In the genomic region with DNA sequence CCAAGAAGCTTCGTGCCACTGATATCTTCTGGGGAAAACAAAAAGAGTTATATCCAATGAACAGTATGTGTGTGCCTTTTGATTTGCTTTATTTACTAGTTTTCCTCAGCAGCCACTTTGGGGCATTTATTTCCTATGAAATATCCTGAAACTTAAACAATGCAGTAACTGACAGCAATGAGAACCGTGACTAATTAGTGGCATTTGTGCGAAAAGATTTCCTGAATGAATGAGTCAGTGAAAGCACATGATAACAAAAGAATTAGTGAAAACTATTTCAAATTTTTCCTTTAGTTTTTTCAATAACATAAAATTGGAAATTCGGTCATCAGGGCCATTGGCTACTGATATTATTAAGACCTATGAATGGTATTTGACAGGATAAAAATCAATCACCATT, we compare ENCODE assay signal across 32 mouse cellular contexts.
"Had no signal": no experiment of that assay in that cellular context is flagged by ENCODE, and none has a peak within 500 bp of the region (broad histone marks: within the 10 kb centered on the region; RNA-seq: fewer than 3 reads in every experiment).

No protein-coding gene starts in this region.

- DNase-seq: left cerebral cortex, postnatal 4 days; liver; liver, embryonic 13.5 days; liver, postnatal 0 days; lung, adult 18-20 months; lung, adult 2 months; lung, embryonic 14.5 days; lung, postnatal 10 days; lung, postnatal 14 days; lung, postnatal 36 days; lung, postnatal 4 days; midbrain, embryonic 14.5 days had no signal

- H3K27ac ChIP-seq: limb, embryonic 10.5 days; limb, embryonic 12.5 days; limb, embryonic 13.5 days; limb, embryonic 15.5 days; liver, embryonic 12.5 days; liver, embryonic 13.5 days; liver, embryonic 14.5 days; liver, embryonic 15.5 days; lung, embryonic 15.5 days; macrophage; midbrain, embryonic 10.5 days; midbrain, embryonic 12.5 days; midbrain, embryonic 13.5 days; midbrain, embryonic 15.5 days; neural tube, embryonic 12.5 days had no signal

- H3K4me1 ChIP-seq: limb, embryonic 10.5 days; limb, embryonic 12.5 days; limb, embryonic 13.5 days; limb, embryonic 15.5 days; liver, embryonic 12.5 days; liver, embryonic 13.5 days; liver, embryonic 15.5 days; lung, embryonic 15.5 days; megakaryocyte, embryonic 14.5 days; midbrain, embryonic 12.5 days; midbrain, embryonic 15.5 days; neural tube, embryonic 12.5 days had no signal

- H3K27me3 ChIP-seq: limb, embryonic 12.5 days; limb, embryonic 13.5 days; limb, embryonic 15.5 days; liver, embryonic 12.5 days; liver, embryonic 13.5 days; liver, embryonic 15.5 days; lung, embryonic 15.5 days; megakaryocyte, embryonic 14.5 days; midbrain, embryonic 12.5 days; midbrain, embryonic 13.5 days; midbrain, embryonic 15.5 days; neural tube, embryonic 12.5 days had no signal

- H3K9ac ChIP-seq: limb, embryonic 12.5 days; limb, embryonic 13.5 days; limb, embryonic 15.5 days; liver, embryonic 12.5 days; liver, embryonic 13.5 days; liver, embryonic 14.5 days; liver, embryonic 15.5 days; liver, postnatal 0 days; lung, embryonic 14.5 days; lung, embryonic 15.5 days; midbrain, embryonic 12.5 days; midbrain, embryonic 13.5 days; midbrain, embryonic 15.5 days; neural tube, embryonic 12.5 days had no signal

- H3K4me2 ChIP-seq: limb, embryonic 12.5 days; limb, embryonic 13.5 days; limb, embryonic 15.5 days; liver, embryonic 11.5 days; liver, embryonic 12.5 days; liver, embryonic 13.5 days; liver, embryonic 15.5 days; lung, embryonic 14.5 days; lung, embryonic 15.5 days; midbrain, embryonic 11.5 days; midbrain, embryonic 12.5 days; midbrain, embryonic 13.5 days; midbrain, embryonic 15.5 days; neural tube, embryonic 12.5 days had no signal

- H3K36me3 ChIP-seq: limb, embryonic 10.5 days; limb, embryonic 12.5 days; limb, embryonic 13.5 days; limb, embryonic 15.5 days; liver, embryonic 12.5 days; liver, embryonic 13.5 days; liver, embryonic 15.5 days; lung, embryonic 15.5 days; midbrain, embryonic 10.5 days; midbrain, embryonic 12.5 days; midbrain, embryonic 13.5 days; midbrain, embryonic 15.5 days; neural tube, embryonic 12.5 days had no signal

- ATAC-seq: liver, embryonic 12.5 days; liver, postnatal 0 days; lung, postnatal 0 days; midbrain, embryonic 13.5 days; midbrain, embryonic 15.5 days; midbrain, embryonic 16.5 days had no signal

- H3K4me3 ChIP-seq: limb, embryonic 10.5 days; limb, embryonic 12.5 days; limb, embryonic 13.5 days; limb, embryonic 15.5 days; liver, embryonic 12.5 days; liver, embryonic 13.5 days; liver, embryonic 15.5 days; lung, embryonic 15.5 days; megakaryocyte, embryonic 14.5 days; midbrain, embryonic 10.5 days; midbrain, embryonic 12.5 days; midbrain, embryonic 13.5 days; midbrain, embryonic 15.5 days; myocyte; neural tube, embryonic 12.5 days had no signal

- H3K9me3 ChIP-seq: limb, embryonic 10.5 days; limb, embryonic 12.5 days; limb, embryonic 13.5 days; limb, embryonic 15.5 days; liver, embryonic 12.5 days; liver, embryonic 13.5 days; liver, embryonic 15.5 days; lung, embryonic 15.5 days; megakaryocyte, embryonic 14.5 days; midbrain, embryonic 10.5 days; midbrain, embryonic 12.5 days; midbrain, embryonic 13.5 days; midbrain, embryonic 15.5 days; neural tube, embryonic 12.5 days had no signal
